Mouse (Mus musculus) embryonic stem cell, embryonic (primary cell): ENCODE data around the gene Zfp428.

Experiments used
- CTCF ChIA-PET, 4 experiments: fragments of 300-600 bp in 2 of 4; fragments of 350-600 bp in 2 of 4; sonication (Branson Sonifier 250); formaldehyde crosslinking; loops; one replicate each; lab custom pipeline; 2022; ENCODE audit warnings: inconsistent platforms in 2 of 4; lab: Charles Lee
- POLR2A ChIA-PET, 4 experiments: fragments of 300-600 bp in 2 of 4; fragments of 350-600 bp in 2 of 4; sonication (Branson Sonifier 250); formaldehyde crosslinking; loops; one replicate each; lab custom pipeline; 2022; ENCODE audit warnings: antibody characterized with exemption in 4 of 4, inconsistent platforms in 1 of 4; lab: Charles Lee

The Zfp428 gene

GRCm38 (mm10) chr7:24474811-24475506 lies 31.8 kb upstream of the Zfp428 start:
- CTCF ChIA-PET: interaction anchor here (0.6 to 4.0 kb wide), 23 partner anchors 12 to 271 kb away, joined by 3 to 117 read pairs (median 10); partner anchors contain the start of genes AC161166.1 (in 1 of the 4), Plaur (in 1 of the 4) and Smg9 (in 1 of the 4)
- POLR2A ChIA-PET: interaction anchor here in 2 of 4 experiments (0.6 to 2.0 kb wide), 4 partner anchors 9 to 498 kb away, joined by 3 to 9 read pairs (median 4); partner anchors contain the start of gene Rabac1 (in 1 of the 2)

DNA sequence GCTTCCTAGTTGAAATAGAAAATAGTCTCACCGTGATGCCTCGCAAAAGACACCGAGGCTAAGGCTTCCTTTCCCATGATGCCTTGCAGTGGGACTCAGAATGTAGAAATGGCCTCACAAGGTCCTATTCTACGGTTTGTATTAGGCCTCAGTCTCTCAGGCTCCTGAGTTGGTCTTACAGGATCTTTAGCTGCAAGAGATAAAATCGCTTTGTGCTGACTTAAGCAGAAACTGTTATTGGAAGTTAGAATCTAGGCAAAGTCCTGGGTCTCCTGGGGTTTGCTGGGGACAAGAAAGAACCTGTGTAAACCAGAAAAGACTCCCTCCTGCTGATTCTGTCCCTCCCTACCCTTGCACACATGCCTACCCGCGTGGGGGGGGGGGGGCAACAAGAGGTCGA lies 30.5 kb upstream of the Zfp428 start:
- ChIA-PET POLR2A (interaction anchor here in 3 of 4 experiments (0.6 to 1.3 kb wide), 6 partner anchors 23 to 188 kb away, joined by 3 to 7 read pairs (median 4); partner anchors contain the start of gene Zfp428 (in 1 of the 3)), CTCF (interaction anchor here in 2 of 4 experiments (0.6 to 1.4 kb wide), 4 partner anchors 68 to 454 kb away, joined by 3 to 17 read pairs (median 4); no protein-coding TSS in a partner anchor)

DNA sequence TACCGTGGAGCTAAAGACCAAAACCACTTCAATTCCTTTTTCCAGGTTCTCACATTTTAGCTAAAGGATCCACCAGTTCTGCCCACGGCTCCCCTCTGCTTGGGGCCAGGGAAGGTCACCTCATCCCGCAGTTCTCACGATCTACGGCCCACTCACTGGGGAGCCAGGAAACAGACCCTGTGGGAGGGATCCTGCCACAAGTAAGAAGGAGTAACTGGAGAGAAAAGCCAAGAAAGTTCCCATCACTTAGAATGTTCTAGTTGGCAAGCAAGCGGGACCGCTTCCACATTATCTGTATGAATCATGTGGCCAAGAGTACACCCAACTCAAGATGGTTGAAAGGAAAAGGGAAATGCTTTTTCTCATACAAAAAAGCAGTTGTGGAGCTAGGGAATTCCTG lies 29.9 kb upstream of the Zfp428 start:
- ChIA-PET POLR2A (interaction anchor here in 3 of 4 experiments (0.7 to 1.3 kb wide), 5 partner anchors 22 to 188 kb away, joined by 3 to 7 read pairs (median 5); partner anchors contain the start of gene Zfp428 (in 1 of the 3)), CTCF (interaction anchor here in 2 of 4 experiments (0.6 to 1.4 kb wide), 4 partner anchors 67 to 454 kb away, joined by 3 to 17 read pairs (median 4); no protein-coding TSS in a partner anchor)

DNA sequence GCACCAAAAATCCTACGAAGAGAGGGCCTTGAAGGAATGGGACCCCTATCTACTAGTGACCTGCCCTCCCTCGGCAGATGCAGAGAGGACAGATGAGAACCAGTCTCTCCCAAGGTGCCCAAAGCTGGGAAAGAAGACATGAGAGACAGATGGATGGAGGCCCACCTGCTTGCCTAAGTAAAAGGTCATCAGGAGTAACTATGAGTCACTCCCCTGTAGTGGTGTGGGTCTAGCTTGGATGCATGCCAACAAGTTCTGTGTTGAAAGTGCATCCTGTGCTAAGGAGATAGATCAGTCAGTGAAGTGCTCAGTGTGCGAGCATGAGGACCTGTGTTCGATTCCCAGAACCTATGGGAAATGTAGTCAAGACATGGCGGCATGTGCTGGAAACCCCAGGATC lies 27.9 kb upstream of the Zfp428 start:
- ChIA-PET POLR2A (interaction anchor here in 2 of 4 experiments (0.5 to 1.0 kb wide), 2 partner anchors 28 to 242 kb away, joined by 3 read pairs; partner anchors contain the start of gene Zfp428 (in 1 of the 2)), CTCF (no interaction called here)

- CTCF ChIA-PET: interaction anchor here in 2 of 4 experiments (0.7 to 1.2 kb wide), 4 partner anchors 37 to 1376 kb away, joined by 3 to 5 read pairs (median 4); no protein-coding TSS in a partner anchor
- POLR2A ChIA-PET: interaction anchor here in 2 of 4 experiments (1.0 to 1.3 kb wide), 3 partner anchors 8 to 411 kb away, joined by 3 read pairs; partner anchors contain the start of gene Zfp428 (in 1 of the 2)
Observed at GRCm38 (mm10) chr7:24479685-24480084, 27.1 kb upstream of the Zfp428 start.

DNA sequence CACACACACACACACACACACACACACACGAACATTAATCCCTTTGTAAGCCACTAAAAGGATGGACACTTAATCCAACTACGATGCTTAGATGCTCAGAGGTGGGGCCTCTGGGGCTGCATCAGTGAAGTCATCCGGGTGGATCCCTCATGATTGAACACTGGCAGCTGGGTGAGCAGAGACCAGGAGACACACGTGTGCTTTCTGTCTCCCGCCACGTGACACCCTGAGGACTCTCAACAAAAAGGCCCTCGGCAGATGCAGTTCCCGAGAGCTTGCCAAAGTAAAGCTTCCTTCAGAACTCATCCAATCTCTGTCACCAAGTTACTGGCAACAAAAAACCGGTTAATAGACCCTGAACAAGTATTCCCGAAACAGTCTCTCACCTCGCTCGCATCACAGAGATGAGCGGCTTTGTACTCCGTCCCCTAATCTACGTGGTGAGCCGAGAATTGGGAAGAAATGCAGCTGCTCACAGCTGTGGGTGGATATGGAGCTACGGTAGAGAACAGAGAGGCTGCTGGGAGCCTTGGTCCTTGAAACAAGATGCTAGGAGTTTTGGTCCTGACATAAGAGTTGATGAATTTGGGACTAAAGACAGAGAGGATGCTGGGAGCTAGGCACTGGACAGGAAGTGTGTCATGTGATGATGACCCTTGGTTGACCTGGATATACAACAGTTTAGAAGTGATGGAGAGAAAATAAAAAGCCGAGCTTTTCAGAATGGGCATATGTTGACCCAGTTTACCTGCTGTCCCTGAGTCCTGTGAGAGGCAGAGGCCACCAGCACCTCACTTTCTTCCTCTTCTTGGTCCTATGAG lies 26.5 kb upstream of the Zfp428 start:
- CTCF ChIA-PET: interaction anchor here (0.7 to 2.2 kb wide), 12 partner anchors 8 to 1375 kb away, joined by 3 to 14 read pairs (median 5); partner anchors contain the start of genes Pinlyp (in 1 of the 4) and Xrcc1 (in 1 of the 4)
- POLR2A ChIA-PET: interaction anchor here in 2 of 4 experiments (0.8 to 1.9 kb wide), 16 partner anchors 8 to 411 kb away, joined by 3 to 10 read pairs (median 3); partner anchors contain the start of genes Zfp428 (in 2 of the 2) and Irgq (in 1 of the 2)

- ChIA-PET POLR2A (interaction anchor here in 3 of 4 experiments (0.7 to 3.9 kb wide), 23 partner anchors 8 to 410 kb away, joined by 3 to 24 read pairs (median 4); partner anchors contain the start of genes Irgq (in 2 of the 3) and Zfp428 (in 2 of the 3)), CTCF (interaction anchor here in 3 of 4 experiments (0.5 to 2.2 kb wide), 22 partner anchors 8 to 161 kb away, joined by 3 to 20 read pairs (median 5); partner anchors contain the start of gene Smg9 (in 1 of the 3))
Observed at GRCm38 (mm10) chr7:24480986-24481473, 25.8 kb upstream of the Zfp428 start.

GRCm38 (mm10) chr7:24481474-24482207 lies 25.2 kb upstream of the Zfp428 start, which contains the start of gene Cadm4:
TSS of gene Cadm4 (plus strand) at chr7:24482023.
- ChIA-PET POLR2A (interaction anchor here in 3 of 4 experiments (0.6 to 3.9 kb wide), 25 partner anchors 9 to 183 kb away, joined by 3 to 24 read pairs (median 4); partner anchors contain the start of genes Irgq (in 2 of the 3), Zfp428 (in 2 of the 3) and Smg9 (in 1 of the 3)), CTCF (interaction anchor here (0.5 to 2.2 kb wide), 26 partner anchors 8 to 161 kb away, joined by 3 to 20 read pairs (median 5); partner anchors contain the start of gene Smg9 (in 1 of the 4))

GRCm38 (mm10) chr7:24482208-24483020 lies 24.4 kb upstream of the Zfp428 start:
- POLR2A ChIA-PET: interaction anchor here in 3 of 4 experiments (0.5 to 3.9 kb wide), 17 partner anchors 10 to 137 kb away, joined by 3 to 24 read pairs (median 5); partner anchors contain the start of genes Irgq (in 2 of the 3), Smg9 (in 1 of the 3) and Zfp428 (in 1 of the 3)
- CTCF ChIA-PET: interaction anchor here (0.5 to 2.2 kb wide), 17 partner anchors 9 to 160 kb away, joined by 3 to 20 read pairs (median 5); partner anchors contain the start of gene Smg9 (in 1 of the 4)

GRCm38 (mm10) chr7:24483291-24483690 lies 23.5 kb upstream of the Zfp428 start:
- ChIA-PET POLR2A (interaction anchor here (0.6 to 3.9 kb wide), 16 partner anchors 9 to 705 kb away, joined by 3 to 24 read pairs (median 4); partner anchors contain the start of genes Zfp428 (in 2 of the 4) and AC161166.1 (in 1 of the 4)), CTCF (interaction anchor here (0.6 to 2.4 kb wide), 16 partner anchors 10 to 468 kb away, joined by 3 to 11 read pairs (median 3); no protein-coding TSS in a partner anchor)

- ChIA-PET CTCF (interaction anchor here in 2 of 4 experiments (0.8 to 2.4 kb wide), 3 partner anchors 12 to 113 kb away, joined by 3 to 11 read pairs (median 3); no protein-coding TSS in a partner anchor), POLR2A (interaction anchor here in 1 of 4 experiments (2.2 kb wide), 1 partner anchor 134 kb away, joined by 4 read pairs; no protein-coding TSS in a partner anchor)
Observed at GRCm38 (mm10) chr7:24485481-24485880, 21.3 kb upstream of the Zfp428 start.

GRCm38 (mm10) chr7:24486654-24487130 lies 20.1 kb upstream of the Zfp428 start:
- ChIA-PET CTCF (interaction anchor here in 2 of 4 experiments (1.0 to 1.1 kb wide), 2 partner anchors 15 to 29 kb away, joined by 4 to 5 read pairs; no protein-coding TSS in a partner anchor), POLR2A (interaction anchor here (0.6 to 4.4 kb wide), 4 partner anchors 10 to 28 kb away, joined by 3 to 21 read pairs (median 4); no protein-coding TSS in a partner anchor)

DNA sequence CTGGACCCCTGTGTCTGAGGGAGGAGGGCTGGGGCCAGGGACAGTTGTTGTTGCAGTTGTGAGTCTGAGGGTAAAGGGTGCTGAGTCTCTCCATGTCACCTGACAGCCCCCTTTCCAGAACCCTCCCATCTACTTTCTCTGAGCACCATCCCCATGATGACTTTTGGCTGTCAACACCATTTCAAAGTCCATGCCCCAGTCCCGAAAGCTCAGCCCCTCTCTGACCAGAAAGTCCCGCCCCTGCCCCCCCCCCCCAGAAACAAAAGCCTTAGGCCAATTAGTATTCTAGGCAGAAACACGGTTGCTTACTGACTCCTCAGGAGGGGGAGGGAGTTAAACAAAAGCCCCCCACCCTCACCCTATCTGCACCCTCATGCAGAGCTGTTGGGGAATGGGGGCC lies 19.4 kb upstream of the Zfp428 start:
- ChIA-PET POLR2A (interaction anchor here in 2 of 4 experiments (1.1 to 4.4 kb wide), 5 partner anchors 9 to 38 kb away, joined by 3 to 21 read pairs (median 4); no protein-coding TSS in a partner anchor), CTCF (interaction anchor here in 3 of 4 experiments (0.6 to 1.1 kb wide), 3 partner anchors 14 to 132 kb away, joined by 3 to 5 read pairs (median 4); no protein-coding TSS in a partner anchor)

DNA sequence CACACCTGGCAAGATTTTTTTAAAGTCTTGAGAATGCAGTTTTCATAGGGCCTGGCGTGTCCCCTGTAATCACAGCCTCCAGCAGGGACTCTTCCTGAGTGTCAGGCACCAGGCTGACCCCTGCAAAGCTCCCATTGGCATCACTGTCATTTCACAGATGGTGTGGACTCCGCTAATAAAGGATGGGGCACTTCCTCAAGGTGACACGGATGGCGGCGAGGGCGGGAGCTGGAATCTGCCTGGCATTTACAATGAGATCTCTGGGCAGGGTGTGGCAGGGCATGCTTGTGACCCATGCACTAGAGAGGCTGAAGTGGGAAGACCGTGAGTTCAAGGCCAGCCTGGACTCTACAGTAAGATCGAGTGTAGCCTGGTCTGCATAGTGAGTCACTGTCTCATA lies 18.5 kb upstream of the Zfp428 start:
- ChIA-PET CTCF (interaction anchor here in 2 of 4 experiments (0.9 to 1.2 kb wide), 2 partner anchors 14 kb away, joined by 3 to 4 read pairs; no protein-coding TSS in a partner anchor), POLR2A (interaction anchor here in 2 of 4 experiments (1.7 to 4.4 kb wide), 3 partner anchors 10 to 19 kb away, joined by 4 to 21 read pairs (median 12); no protein-coding TSS in a partner anchor)
